9 mouse cellular contexts compared by ENCODE assay signal in genomic region chr6:71631196-71631595, GRCm38 (mm10). TPM values are rescaled to one million over a fixed set of nuclear protein-coding genes. Genes with fewer than 3 reads are reported as not detected.
DNase-seq lines count a peak whose midpoint lies in the region; ATAC-seq and TF ChIP-seq lines count a peak whose summit lies in the region.
"Had no signal": no experiment of that assay in that cellular context is flagged by ENCODE, and none has a peak within 500 bp of the region (broad histone marks: within the 10 kb centered on the region; RNA-seq: fewer than 3 reads in every experiment).

No protein-coding gene starts in this region.

- in situ Hi-C loops in ES-E14 (cut with MboI; ENCODE audit: low sequenced_read_pairs in 2 of 2, unreplicated experiment in 2 of 2): no loop called here

- H3K9ac ChIP-seq in ES-E14 (ENCODE audit: insufficient read depth, low read depth, low read length, poor library complexity, severe bottlenecking): no peak overlapping the region
- peak overlapping the region; percentile 88; the same call in 1 of the 2 replicates for H3K9ac ChIP-seq in heart, embryonic 16.5 days (ENCODE audit: low read length)
- H3K9ac ChIP-seq in liver, postnatal 0 days (replicated peaks): peak overlapping the region; percentile 95; the same call in 1 of the 2 replicates

- 1% methylated on average over 2 of the region's 2 CpGs for WGBS in heart, embryonic 16.5 days
- 12% methylated on average over 2 of the region's 2 CpGs for WGBS in liver, postnatal 0 days (ENCODE audit: insufficient replicate concordance)

- H3K36me3 ChIP-seq in ES-E14 (ENCODE audit: control insufficient read depth, insufficient read depth, low read length, poor library complexity, severe bottlenecking): no peaks in the 10 kb centered on the region
- H3K36me3 ChIP-seq in heart, embryonic 16.5 days (ENCODE audit: control insufficient read depth, insufficient read depth): peaks cover 17% of the 10 kb centered on the region
- peaks cover 14% of the 10 kb centered on the region; the same call in 1 of the 2 replicates for H3K36me3 ChIP-seq in liver, postnatal 0 days (replicated peaks; ENCODE audit: insufficient read depth, low read length)

- no peaks in the 10 kb centered on the region for H3K9me3 ChIP-seq in ES-E14 (ENCODE audit: control insufficient read depth, insufficient read depth, low read depth, low read length)
- no peaks in the 10 kb centered on the region for H3K9me3 ChIP-seq in heart, embryonic 16.5 days (replicated peaks; ENCODE audit: control insufficient read depth, low read length)
- H3K9me3 ChIP-seq in liver, postnatal 0 days (ENCODE audit: low read length): no peaks in the 10 kb centered on the region

- H3K4me2 ChIP-seq in heart, embryonic 16.5 days (ENCODE audit: low read depth, low read length): peak overlapping the region; percentile 81
- peak overlapping the region; percentile 89 for H3K4me2 ChIP-seq in liver, postnatal 0 days (ENCODE audit: low read depth, low read length)

- H3K4me3 ChIP-seq in ES-E14 (ENCODE audit: insufficient read depth in 1 of 2, low read depth in 1 of 2, low read length in 2 of 2, poor library complexity in 1 of 2, severe bottlenecking in 1 of 2): peak overlapping the region; percentile 21 to 75
- peak overlapping the region; percentile 79 for H3K4me3 ChIP-seq in heart, embryonic 16.5 days (ENCODE audit: low read length)
- peak overlapping the region; percentile 90 for H3K4me3 ChIP-seq in liver, postnatal 0 days (ENCODE audit: low read depth, low read length)

- peaks cover 2 to 11% of the 10 kb centered on the region in 2 experiments; a peak in 1 of 4 replicates for H3K4me1 ChIP-seq in ES-E14 (ENCODE audit: control insufficient read depth in 2 of 2, insufficient read depth in 2 of 2, low read length in 2 of 2, poor library complexity in 1 of 2)
- H3K4me1 ChIP-seq in heart, embryonic 16.5 days (ENCODE audit: control insufficient read depth, insufficient read depth, low read length): peaks cover 21% of the 10 kb centered on the region
- peaks cover 15% of the 10 kb centered on the region for H3K4me1 ChIP-seq in liver, postnatal 0 days (ENCODE audit: insufficient read depth)

- DNase-seq in heart, adult 11 months: peak; percentile 79
- DNase-seq in heart, postnatal 4 days: no peak
- DNase-seq in ES-E14 (ENCODE audit: low read depth, low spot score): no peak
- DNase-seq in liver, postnatal 0 days: no peak
- no peak for DNase-seq in thymus, postnatal 25 days
- no peak for DNase-seq in gastrocnemius, adult 18-20 months (ENCODE audit: low spot score)
- no peak for DNase-seq in cerebellum, postnatal 36 days

- no peak overlapping the region for H3K27ac ChIP-seq in ES-E14 (ENCODE audit: insufficient read depth, low read depth, low read length, poor library complexity, severe bottlenecking)
- no peak overlapping the region for H3K27ac ChIP-seq in heart, embryonic 16.5 days (ENCODE audit: low read length)
- no peak overlapping the region for H3K27ac ChIP-seq in liver, postnatal 0 days (ENCODE audit: low read depth)

- no peaks in the 10 kb centered on the region for H3K27me3 ChIP-seq in heart, embryonic 16.5 days (ENCODE audit: control insufficient read depth, insufficient read depth, low read length)
- H3K27me3 ChIP-seq in liver, postnatal 0 days (ENCODE audit: insufficient read depth, low read length): no peaks in the 10 kb centered on the region

- ATAC-seq in heart, embryonic 16.5 days (replicated peaks; ENCODE audit: extremely low read depth, insufficient read depth, low FRiP score): no peak
- no peak for ATAC-seq in liver, postnatal 0 days
- ATAC-seq: Patski had no signal

- no peak for TF ChIP-seq CTCF in liver, postnatal 0 days (IDR thresholded peaks at IDR 0.05; ENCODE audit: low read depth)

- TF ChIP-seq EP300 in liver, postnatal 0 days (IDR thresholded peaks at IDR 0.05; ENCODE audit: low read depth): no peak

TF ChIP-seq in ES-E14, 5 proteins besides CTCF, POLR2A, EP300 and RAD21:
- TF ChIP-seq ZNF384 (IDR thresholded peaks at IDR 0.05; ENCODE audit: low read depth, low read length): no peak
- TF ChIP-seq MAFK (IDR thresholded peaks at IDR 0.05; ENCODE audit: insufficient read depth, low read depth, low read length): no peak
- no peak for TF ChIP-seq CHD2 (IDR thresholded peaks at IDR 0.05; ENCODE audit: low read depth, low read length)
- TF ChIP-seq ZC3H11A (IDR thresholded peaks at IDR 0.05; ENCODE audit: borderline replicate concordance, low read depth, low read length): no peak
TF ChIP-seq in ES-E14: peak in this region for 0.

RNA-seq across cellular contexts. Expression of gene Kdm3a, which starts 1.6 kb away (rescaled TPM):
- total RNA-seq in heart, postnatal 4 days (2021): 10 to 100 TPM; 39.0 to 41.2 TPM
- 124 and 125 TPM in 2 replicates for total RNA-seq in ES-E14 (2012; rRNA removed)
- 34.1 and 35.1 TPM in 2 replicates for polyA plus RNA-seq in heart, embryonic 16.5 days (2015; fragmentation: Nextera tagmentation; extraction: Ambion mirVana)
- polyA plus RNA-seq in liver, postnatal 0 days (2015; fragmentation: Nextera tagmentation; extraction: Ambion mirVana): 6.6 and 8.8 TPM in 2 replicates
- total RNA-seq in gastrocnemius, adult 18-20 months (2021): 10 to 100 TPM; 10.2 to 12.5 TPM
